Mouse (Mus musculus): Measurements from ENCODE around the gene Cpeb1. TPM values are rescaled to one million over a fixed set of nuclear protein-coding genes. Genes with fewer than 3 reads are reported as not detected.
"Not testable (repeated sequence)": the region's sequence is repeated elsewhere in the genome, so short reads cannot be mapped to it uniquely, and the experiment has no call there.

Cpeb1 gene
- polyA plus RNA-seq, 1 experiment from 2014 or later, result 1.4 TPM

- peaks cover 12% of the 10 kb centered on the region for H3K27me3 ChIP-seq (ENCODE audit: control insufficient read depth, insufficient read depth, low read length)
- H3K36me3 ChIP-seq (ENCODE audit: control insufficient read depth, insufficient read depth, low read length); H3K9me3 ChIP-seq (ENCODE audit: control insufficient read depth, low read length); H3K4me2 ChIP-seq; DNase-seq (ENCODE audit: low spot score, missing footprints); H3K4me1 ChIP-seq (ENCODE audit: control insufficient read depth, insufficient read depth, low read length); H3K27ac ChIP-seq (ENCODE audit: low read depth, low read length); H3K4me3 ChIP-seq (ENCODE audit: low read depth, low read length); ATAC-seq (ENCODE audit: low FRiP score); H3K9ac ChIP-seq (ENCODE audit: low read length): not testable (repeated sequence)
Measured at GRCm38 (mm10) chr7:81478261-81478660, 23.0 kb upstream of the Cpeb1 start.

DNA sequence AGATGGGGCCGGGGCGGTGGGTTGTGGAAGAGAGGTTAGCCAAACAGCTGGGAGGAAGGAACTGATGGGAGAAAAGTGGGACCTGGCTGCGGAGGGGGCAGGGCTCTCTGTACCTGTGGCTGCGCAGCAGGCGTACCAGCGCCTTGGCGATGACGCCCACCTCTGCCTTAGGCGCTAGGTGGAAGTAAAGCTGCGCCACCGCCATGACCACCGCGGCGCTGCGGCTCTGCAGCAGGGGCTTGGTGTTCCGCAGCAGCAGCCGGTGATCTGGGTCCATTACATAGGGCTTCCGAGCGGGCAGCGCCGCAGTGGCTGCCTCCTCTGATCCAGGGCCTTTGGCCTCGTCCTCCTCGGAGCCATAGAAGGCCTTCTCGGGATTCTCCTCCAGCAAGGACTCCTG lies 21.6 kb upstream of the Cpeb1 start:
- ATAC-seq (ENCODE audit: low FRiP score) (peak; percentile 64), DNase-seq (ENCODE audit: low spot score, missing footprints) (no peak)
- Histone ChIP-seq H3K27ac (ENCODE audit: low read depth, low read length) (no peak overlapping the region), H3K27me3 (ENCODE audit: control insufficient read depth, insufficient read depth, low read length) (peaks cover 12% of the 10 kb centered on the region), H3K4me3 (ENCODE audit: low read depth, low read length) (no peak overlapping the region), H3K4me1 (ENCODE audit: control insufficient read depth, insufficient read depth, low read length) (peaks cover 6% of the 10 kb centered on the region; the same call in 1 of the 2 replicates), H3K4me2 (peak overlapping the region; percentile 0; the same call in 1 of the 2 replicates), H3K9ac (ENCODE audit: low read length) (no peak overlapping the region), H3K36me3 (ENCODE audit: control insufficient read depth, insufficient read depth, low read length) (no peaks in the 10 kb centered on the region), H3K9me3 (ENCODE audit: control insufficient read depth, low read length) (no peaks in the 10 kb centered on the region)
- 3% methylated on average over 24 of the region's 24 CpGs for WGBS

GRCm38 (mm10) chr7:81475221-81475620 lies 20.0 kb upstream of the Cpeb1 start:
- Histone ChIP-seq H3K4me2 (no peak overlapping the region), H3K36me3 (ENCODE audit: control insufficient read depth, insufficient read depth, low read length) (no peaks in the 10 kb centered on the region), H3K9me3 (ENCODE audit: control insufficient read depth, low read length) (no peaks in the 10 kb centered on the region), H3K9ac (ENCODE audit: low read length) (no peak overlapping the region), H3K27ac (ENCODE audit: low read depth, low read length) (no peak overlapping the region), H3K4me3 (ENCODE audit: low read depth, low read length) (no peak overlapping the region), H3K27me3 (ENCODE audit: control insufficient read depth, insufficient read depth, low read length) (peaks cover 12% of the 10 kb centered on the region), H3K4me1 (ENCODE audit: control insufficient read depth, insufficient read depth, low read length) (no peaks in the 10 kb centered on the region; the same call in 1 of the 2 replicates)
- DNase-seq (ENCODE audit: low spot score, missing footprints) (no peak), ATAC-seq (ENCODE audit: low FRiP score) (no peak)
- WGBS, result 65% methylated on average over 3 of the region's 3 CpGs

DNA sequence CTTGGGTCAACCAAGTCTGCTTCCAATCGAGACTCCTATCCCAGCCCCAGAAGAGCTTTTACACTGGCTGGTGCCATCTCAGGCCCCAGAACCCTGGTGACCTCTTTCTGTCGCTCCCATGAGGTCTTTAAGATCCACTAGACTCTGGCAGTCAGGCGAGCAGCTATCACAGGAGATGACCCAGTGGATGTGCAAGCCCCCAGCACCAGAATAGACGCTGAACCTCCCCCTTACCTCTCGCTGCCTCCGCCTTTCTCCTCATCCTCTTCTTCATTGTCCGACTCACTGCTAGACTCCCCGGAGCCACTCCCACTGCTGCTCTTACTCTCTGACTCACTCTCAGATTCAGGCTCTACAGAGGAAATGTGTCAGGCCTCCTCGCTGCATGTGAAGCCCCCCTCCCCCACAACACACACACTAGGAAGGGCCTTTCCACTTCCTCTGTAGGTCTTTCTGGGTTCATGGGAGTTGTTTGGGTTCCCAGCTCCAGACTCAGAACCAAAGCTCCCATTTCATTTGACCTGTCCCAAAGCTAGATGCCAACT lies 9.7 kb upstream of the Cpeb1 start:
- no peak overlapping the region for H3K27ac ChIP-seq (ENCODE audit: low read depth, low read length)
- H3K9ac ChIP-seq (ENCODE audit: low read length), result no peak overlapping the region
- DNase-seq (ENCODE audit: low spot score, missing footprints) (no peak), ATAC-seq (ENCODE audit: low FRiP score) (no peak)
- no peak overlapping the region for H3K4me3 ChIP-seq (ENCODE audit: low read depth, low read length)
- no peaks in the 10 kb centered on the region for H3K4me1 ChIP-seq (ENCODE audit: control insufficient read depth, insufficient read depth, low read length)
- 75% methylated on average over 9 of the region's 9 CpGs for WGBS
- H3K9me3 ChIP-seq (ENCODE audit: control insufficient read depth, low read length), result no peaks in the 10 kb centered on the region
- H3K27me3 ChIP-seq (ENCODE audit: control insufficient read depth, insufficient read depth, low read length), result no peaks in the 10 kb centered on the region
- no peak overlapping the region for H3K4me2 ChIP-seq
- H3K36me3 ChIP-seq (ENCODE audit: control insufficient read depth, insufficient read depth, low read length), result no peaks in the 10 kb centered on the region

DNA sequence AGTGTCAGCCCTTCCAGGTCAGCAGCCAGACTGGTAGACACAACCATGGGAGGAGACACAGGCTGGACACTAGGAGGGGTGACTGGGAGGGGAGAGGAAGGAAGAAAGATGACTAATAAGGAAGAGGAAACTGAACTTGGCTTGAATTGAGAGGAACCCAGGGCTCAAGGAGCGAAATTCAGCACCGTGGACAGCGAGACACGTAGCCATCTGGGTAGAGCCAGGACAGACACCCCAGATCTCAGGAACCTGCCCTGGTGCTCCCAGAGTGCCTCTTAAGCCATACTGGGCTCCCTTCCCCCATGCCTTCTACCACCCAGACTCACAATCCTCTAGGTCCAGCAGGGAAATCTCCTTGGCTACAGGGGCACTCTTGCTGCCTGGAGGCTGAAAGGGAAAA lies 8.9 kb upstream of the Cpeb1 start:
- no peak overlapping the region for H3K9ac ChIP-seq (ENCODE audit: low read length)
- H3K27ac ChIP-seq (ENCODE audit: low read depth, low read length), result no peak overlapping the region
- no peaks in the 10 kb centered on the region for H3K9me3 ChIP-seq (ENCODE audit: control insufficient read depth, low read length)
- H3K36me3 ChIP-seq (ENCODE audit: control insufficient read depth, insufficient read depth, low read length), result no peaks in the 10 kb centered on the region
- no peaks in the 10 kb centered on the region for H3K27me3 ChIP-seq (ENCODE audit: control insufficient read depth, insufficient read depth, low read length)
- H3K4me3 ChIP-seq (ENCODE audit: low read depth, low read length), result no peak overlapping the region
- 6% methylated on average over 4 of the region's 4 CpGs for WGBS
- no peaks in the 10 kb centered on the region for H3K4me1 ChIP-seq (ENCODE audit: control insufficient read depth, insufficient read depth, low read length)
- DNase-seq (ENCODE audit: low spot score, missing footprints) (no peak), ATAC-seq (ENCODE audit: low FRiP score) (no peak)
- H3K4me2 ChIP-seq, result no peak overlapping the region

GRCm38 (mm10) chr7:81462815-81463214 lies 7.5 kb upstream of the Cpeb1 start:
- no peaks in the 10 kb centered on the region for H3K4me1 ChIP-seq (ENCODE audit: control insufficient read depth, insufficient read depth, low read length)
- H3K27ac ChIP-seq (ENCODE audit: low read depth, low read length), result no peak overlapping the region
- H3K9me3 ChIP-seq (ENCODE audit: control insufficient read depth, low read length), result no peaks in the 10 kb centered on the region
- DNase-seq (ENCODE audit: low spot score, missing footprints), result no peak
- no peaks in the 10 kb centered on the region; the same call in 1 of the 2 replicates for H3K27me3 ChIP-seq (ENCODE audit: control insufficient read depth, insufficient read depth, low read length)
- no peak overlapping the region for H3K4me2 ChIP-seq
- H3K4me3 ChIP-seq (ENCODE audit: low read depth, low read length), result no peak overlapping the region
- H3K9ac ChIP-seq (ENCODE audit: low read length), result no peak overlapping the region
- no peak for ATAC-seq (ENCODE audit: low FRiP score)
- no peaks in the 10 kb centered on the region for H3K36me3 ChIP-seq (ENCODE audit: control insufficient read depth, insufficient read depth, low read length)
- WGBS, result 82% methylated on average over 3 of the region's 3 CpGs

DNA sequence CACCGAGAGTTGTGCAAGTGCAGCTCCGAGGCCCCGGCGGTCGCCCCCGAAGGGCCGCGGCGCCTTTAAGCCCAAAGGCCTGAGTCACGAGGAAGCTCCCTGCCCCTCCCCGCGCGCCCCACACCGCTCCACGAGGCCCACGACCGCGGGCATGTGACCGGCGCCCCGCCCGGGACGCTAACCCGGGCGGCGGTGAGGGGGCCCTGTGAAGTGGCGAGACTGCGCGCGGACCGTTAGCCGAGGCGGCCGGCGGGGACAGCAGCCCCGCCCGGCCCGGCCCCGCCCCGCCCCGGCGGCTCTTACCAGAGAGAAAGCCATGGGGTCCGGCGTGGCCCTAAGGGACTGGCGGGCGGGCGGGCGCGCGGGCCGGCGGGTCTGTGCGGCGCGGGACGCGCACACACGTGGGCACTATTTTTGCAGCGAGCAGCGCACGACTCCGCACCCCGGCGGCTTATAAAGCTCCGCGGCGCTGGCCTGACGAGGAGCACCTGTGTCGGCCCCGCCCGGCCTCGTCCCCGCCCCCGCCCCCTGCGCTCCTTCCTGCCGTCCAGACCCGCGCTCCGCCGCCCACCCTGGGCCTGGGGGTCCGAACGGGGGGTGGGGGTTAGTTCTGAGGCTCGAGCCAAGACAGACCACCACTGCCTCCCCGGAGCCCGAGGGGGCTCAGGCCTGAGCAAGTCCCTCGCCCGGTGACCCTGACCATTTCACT lies 780 bp downstream of the Cpeb1 start:
- Histone ChIP-seq H3K27ac (ENCODE audit: low read depth, low read length) (no peak overlapping the region), H3K4me3 (ENCODE audit: low read depth, low read length) (peak overlapping the region; percentile 46), H3K4me2 (peak overlapping the region; percentile 80), H3K9me3 (ENCODE audit: control insufficient read depth, low read length) (no peaks in the 10 kb centered on the region), H3K9ac (ENCODE audit: low read length) (peak overlapping the region; percentile 40; the same call in 1 of the 2 replicates), H3K27me3 (ENCODE audit: control insufficient read depth, insufficient read depth, low read length) (peaks cover 48% of the 10 kb centered on the region), H3K4me1 (ENCODE audit: control insufficient read depth, insufficient read depth, low read length) (peaks cover 22% of the 10 kb centered on the region), H3K36me3 (ENCODE audit: control insufficient read depth, insufficient read depth, low read length) (no peaks in the 10 kb centered on the region)
- 1% methylated on average over 61 of the region's 87 CpGs for WGBS
- ATAC-seq (ENCODE audit: low FRiP score) (peak; percentile 78), DNase-seq (ENCODE audit: low spot score, missing footprints) (peak; percentile 90)

DNA sequence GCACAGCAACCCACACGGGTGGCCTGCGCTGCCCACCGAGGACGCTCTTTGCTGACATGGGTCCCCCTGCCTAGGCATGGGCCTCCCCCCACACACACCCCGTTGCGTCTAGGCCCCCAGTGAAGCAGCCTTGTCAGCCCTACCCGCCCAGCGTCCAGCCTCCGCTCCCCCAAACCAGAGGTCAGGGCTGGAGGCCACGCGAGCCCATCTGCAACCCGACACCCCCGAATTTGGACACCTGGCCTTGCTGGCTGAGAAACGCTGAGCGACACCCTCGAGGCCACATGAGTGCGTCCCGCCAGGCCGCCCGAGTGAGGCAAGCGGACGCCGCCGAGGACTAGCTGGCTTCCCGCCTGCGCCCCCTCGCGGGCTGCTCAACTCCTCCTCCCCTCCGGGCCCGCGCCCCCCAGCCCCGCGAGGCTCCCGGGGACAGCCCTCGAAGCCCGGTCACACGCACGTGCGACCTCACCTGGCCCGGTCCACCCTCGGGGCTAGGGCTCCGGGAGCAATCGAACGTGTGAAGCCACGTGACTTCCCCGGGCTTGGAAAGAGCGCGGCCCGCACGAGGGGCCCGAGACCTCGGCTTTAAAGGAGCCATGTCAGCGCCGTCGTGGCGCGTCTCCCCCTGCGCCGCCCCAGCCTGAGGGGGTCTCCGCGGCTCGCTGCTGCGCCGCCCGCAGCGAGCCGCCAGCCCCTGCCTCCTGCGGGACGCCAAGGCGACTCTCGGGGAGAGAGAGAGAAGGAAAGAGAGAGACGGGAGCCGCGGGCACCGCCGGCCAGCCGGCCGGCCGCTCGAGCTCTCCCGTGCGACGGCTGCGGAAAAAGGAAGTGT lies 1.6 kb downstream of the Cpeb1 start:
- Histone ChIP-seq H3K4me2 (peak overlapping the region; percentile 80), H3K27me3 (ENCODE audit: control insufficient read depth, insufficient read depth, low read length) (peaks cover 48% of the 10 kb centered on the region), H3K36me3 (ENCODE audit: control insufficient read depth, insufficient read depth, low read length) (no peaks in the 10 kb centered on the region), H3K9me3 (ENCODE audit: control insufficient read depth, low read length) (no peaks in the 10 kb centered on the region), H3K4me3 (ENCODE audit: low read depth, low read length) (peak overlapping the region; percentile 46), H3K9ac (ENCODE audit: low read length) (no peak overlapping the region), H3K27ac (ENCODE audit: low read depth, low read length) (no peak overlapping the region), H3K4me1 (ENCODE audit: control insufficient read depth, insufficient read depth, low read length) (peaks cover 22% of the 10 kb centered on the region)
- ATAC-seq (ENCODE audit: low FRiP score) (peak; percentile 54; the same call in 1 of the 2 replicates), DNase-seq (ENCODE audit: low spot score, missing footprints) (peak; percentile 93)
- 6% methylated on average over 75 of the region's 84 CpGs for WGBS

DNA sequence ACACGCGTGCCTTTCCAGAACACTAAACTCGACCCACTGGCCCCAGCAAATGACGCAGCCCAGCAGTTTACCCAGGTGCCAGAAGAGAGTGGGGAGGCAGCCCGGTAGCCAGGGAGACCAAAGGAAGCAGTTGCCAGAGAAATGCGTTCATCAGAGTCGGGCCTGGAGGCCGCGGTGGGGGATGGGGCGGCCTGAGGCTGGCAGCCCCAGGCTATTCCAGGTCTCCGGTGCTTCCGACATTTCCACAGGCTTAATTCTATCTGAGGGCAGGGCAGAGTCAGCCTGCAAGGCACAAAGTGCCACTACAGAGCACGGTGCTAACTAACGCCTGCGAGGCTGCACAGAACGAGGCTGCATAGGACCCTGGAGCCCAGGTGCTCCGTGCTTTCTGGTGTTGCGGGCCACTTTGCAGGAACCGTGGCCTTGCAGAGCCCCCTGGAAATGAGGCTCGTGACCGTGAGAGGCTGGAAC lies 2.3 kb downstream of the Cpeb1 start:
- Histone ChIP-seq H3K4me1 (ENCODE audit: control insufficient read depth, insufficient read depth, low read length) (peaks cover 22% of the 10 kb centered on the region), H3K9me3 (ENCODE audit: control insufficient read depth, low read length) (no peaks in the 10 kb centered on the region), H3K4me3 (ENCODE audit: low read depth, low read length) (peak overlapping the region; percentile 15; the same call in 1 of the 2 replicates), H3K36me3 (ENCODE audit: control insufficient read depth, insufficient read depth, low read length) (no peaks in the 10 kb centered on the region), H3K4me2 (peak overlapping the region; percentile 80), H3K9ac (ENCODE audit: low read length) (no peak overlapping the region), H3K27me3 (ENCODE audit: control insufficient read depth, insufficient read depth, low read length) (peaks cover 48% of the 10 kb centered on the region), H3K27ac (ENCODE audit: low read depth, low read length) (no peak overlapping the region)
- ATAC-seq (ENCODE audit: low FRiP score) (peak; percentile 61), DNase-seq (ENCODE audit: low spot score, missing footprints) (peak; percentile 94)
- WGBS, result 3% methylated on average over 21 of the region's 21 CpGs
